Mouse (Mus musculus) lung, adult 18-20 months (tissue): Measurements from ENCODE around the gene Vwa5b1.

Experiments used
- DNase-seq, 2 experiments: peaks; one replicate each; pipeline ENCODE4 v3.0.0; 2022; ENCODE audit warnings: mixed read lengths in 2 of 2

The Vwa5b1 gene

DNA sequence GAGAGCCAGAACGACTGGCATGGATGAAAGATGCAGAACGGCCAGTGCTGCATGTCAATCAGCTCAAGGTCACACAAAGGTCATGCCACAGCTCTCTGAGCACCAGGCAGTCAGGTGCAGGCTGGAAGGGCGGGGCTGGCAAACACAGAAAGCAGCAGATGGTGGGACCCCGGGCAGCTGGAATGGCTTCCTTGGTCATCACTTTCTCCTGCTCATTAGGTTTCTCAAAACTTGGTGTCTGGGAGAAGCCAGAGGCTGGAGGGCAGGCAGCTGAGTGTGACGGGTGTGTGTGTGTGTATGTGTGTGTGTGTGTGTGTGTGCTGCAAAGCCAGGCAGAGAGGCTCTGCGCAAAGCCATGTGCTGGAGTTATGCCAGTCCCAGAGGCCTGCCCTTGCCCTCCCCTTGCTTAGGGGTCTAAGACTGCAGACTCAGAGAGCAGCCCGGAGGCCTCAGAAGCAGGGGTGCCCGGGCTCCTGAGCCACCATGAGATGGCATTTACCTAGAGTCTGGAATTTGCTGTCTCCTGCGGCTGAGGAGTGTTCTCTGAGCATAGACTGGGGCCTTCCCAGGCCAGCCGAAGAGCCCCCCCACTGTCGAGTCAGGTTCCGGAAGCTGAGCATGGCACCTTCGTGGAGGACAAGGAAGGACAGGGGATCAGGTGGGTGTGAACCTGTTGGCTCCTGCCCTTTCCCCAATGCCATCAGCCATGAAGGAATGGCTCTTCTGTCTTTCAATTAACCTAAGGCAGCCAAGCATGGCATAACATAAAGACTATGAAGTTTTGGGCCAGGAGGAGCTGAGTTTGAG is 60.7 kb downstream of the Vwa5b1 start:
- DNase-seq, result no peak

- peak; percentile 11 to 16 for DNase-seq
Observed at GRCm38 (mm10) chr4:138569928-138570327, 65.8 kb downstream of the Vwa5b1 start.

DNA sequence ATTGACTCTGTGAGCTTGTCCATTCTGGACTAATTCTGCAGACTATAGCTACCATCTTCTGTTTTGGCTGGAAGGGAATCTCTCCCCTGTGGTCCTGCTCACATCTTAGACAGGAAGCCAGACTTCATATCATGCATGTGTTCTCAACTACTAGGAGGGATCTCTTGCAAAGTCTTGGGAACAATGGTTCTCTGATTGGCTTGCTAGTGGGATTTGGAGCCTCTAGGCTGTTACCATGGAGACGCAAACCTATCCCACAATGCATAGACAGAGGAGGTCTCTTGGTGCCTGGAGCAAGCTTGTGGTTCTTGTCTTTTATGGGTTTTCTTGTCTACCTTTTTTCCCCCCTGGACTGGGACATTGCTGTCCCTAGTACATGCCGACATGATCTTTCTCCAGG is 67.4 kb downstream of the Vwa5b1 start:
- DNase-seq, result no peak

GRCm38 (mm10) chr4:138561986-138562385 is 73.7 kb downstream of the Vwa5b1 start:
- peak; percentile 66 to 78 for DNase-seq

GRCm38 (mm10) chr4:138555531-138555930 is 80.2 kb downstream of the Vwa5b1 start:
- peak; percentile 38 to 59 for DNase-seq

DNA sequence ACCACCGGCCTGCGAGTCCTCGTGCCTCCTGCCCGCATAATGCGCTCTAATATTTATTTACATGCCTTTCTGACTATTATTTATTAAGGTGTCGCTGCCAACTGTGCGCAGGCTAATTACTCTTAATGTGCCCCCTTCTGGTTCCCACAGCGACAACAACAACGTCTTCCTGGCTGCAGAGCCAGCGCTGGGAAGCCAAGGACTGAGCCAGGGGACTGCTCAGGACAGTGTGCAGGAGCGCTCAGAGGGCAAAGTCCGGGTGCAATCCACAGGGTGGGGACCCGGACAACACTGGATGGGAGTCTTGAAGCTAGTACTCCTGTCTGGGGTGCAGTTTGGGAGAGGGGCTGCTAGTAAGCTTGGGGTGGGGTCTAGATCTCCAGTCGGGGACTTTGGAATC is 80.8 kb downstream of the Vwa5b1 start:
- DNase-seq, result peak; percentile 27 to 34

GRCm38 (mm10) chr4:138554302-138554701 is 81.4 kb downstream of the Vwa5b1 start:
- no peak for DNase-seq

- peak; percentile 37 to 53 for DNase-seq
Observed at GRCm38 (mm10) chr4:138553516-138553933, 82.2 kb downstream of the Vwa5b1 start.

DNA sequence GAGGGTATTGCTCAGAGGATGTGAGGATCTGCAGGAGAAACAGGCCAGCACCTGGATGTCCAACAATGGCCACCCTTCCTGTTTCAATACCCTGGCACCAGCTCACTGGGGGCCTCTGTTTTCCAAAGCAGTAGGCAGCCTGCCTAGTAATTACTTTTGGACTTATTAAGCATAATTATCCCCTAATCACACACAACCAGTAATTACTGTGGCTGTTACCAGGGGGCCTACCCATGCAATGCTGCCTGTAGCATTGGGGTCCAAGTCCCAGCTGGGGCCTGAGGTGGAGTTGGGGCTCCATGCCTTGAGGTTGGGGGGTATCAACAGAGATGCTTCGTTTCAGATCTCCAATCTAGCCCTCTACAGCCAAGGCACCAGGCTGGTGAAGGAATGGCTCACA is 82.6 kb downstream of the Vwa5b1 start:
- DNase-seq, result no peak

- no peak for DNase-seq
Observed at GRCm38 (mm10) chr4:138551601-138552000, 84.1 kb downstream of the Vwa5b1 start.

GRCm38 (mm10) chr4:138550557-138550956 is 85.1 kb downstream of the Vwa5b1 start:
- DNase-seq, result no peak

GRCm38 (mm10) chr4:138548960-138549359 is 86.7 kb downstream of the Vwa5b1 start:
- no peak for DNase-seq

DNA sequence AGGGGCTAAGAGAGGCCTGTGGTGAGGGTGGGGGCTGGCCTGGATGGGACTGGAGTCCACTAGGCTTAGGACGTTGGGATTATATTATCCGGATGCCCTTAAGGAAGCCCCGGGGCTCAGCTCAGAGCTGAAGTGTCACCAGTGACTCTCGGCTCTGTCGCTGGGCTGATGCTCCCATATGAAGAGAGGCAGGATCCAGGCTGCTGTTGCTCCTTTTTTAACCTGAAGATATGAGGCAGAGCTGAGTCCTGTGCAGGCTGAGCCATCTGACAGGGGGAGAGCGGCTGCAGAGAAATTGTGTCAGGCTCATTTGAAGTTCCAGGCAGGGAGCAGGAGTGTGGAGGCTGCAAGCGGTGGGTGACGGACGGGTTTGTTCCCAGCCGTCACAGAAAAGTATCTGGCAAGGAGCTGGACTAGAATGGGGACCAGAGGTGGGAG is 87.5 kb downstream of the Vwa5b1 start:
- DNase-seq, result no peak

- DNase-seq, result no peak
Observed at GRCm38 (mm10) chr4:138547556-138547955, 88.1 kb downstream of the Vwa5b1 start.

- no peak for DNase-seq
Observed at GRCm38 (mm10) chr4:138547041-138547440, 88.6 kb downstream of the Vwa5b1 start.

GRCm38 (mm10) chr4:138546241-138546640 is 89.4 kb downstream of the Vwa5b1 start:
- no peak for DNase-seq

DNA sequence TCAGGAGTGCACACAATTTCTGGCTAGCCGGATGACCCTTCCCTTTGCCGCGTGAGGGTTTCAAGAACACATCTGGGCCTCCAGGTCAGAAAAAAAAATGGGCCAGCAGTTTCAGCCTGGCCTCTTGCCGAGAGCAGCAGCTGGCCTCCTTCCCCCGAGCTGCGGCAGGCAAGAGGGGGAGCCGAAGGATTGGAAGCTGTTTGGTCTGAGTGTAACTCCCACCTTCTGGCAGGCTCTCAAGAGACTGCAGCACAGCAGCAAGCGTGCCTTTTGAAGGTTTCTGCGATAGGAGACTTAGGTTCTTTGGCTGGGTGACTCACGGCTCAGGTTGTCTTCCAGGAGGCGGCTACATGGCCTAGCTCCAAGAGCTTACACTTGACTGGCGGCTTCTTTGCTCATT is 92.5 kb downstream of the Vwa5b1 start:
- DNase-seq, result peak; percentile 39 to 55

DNA sequence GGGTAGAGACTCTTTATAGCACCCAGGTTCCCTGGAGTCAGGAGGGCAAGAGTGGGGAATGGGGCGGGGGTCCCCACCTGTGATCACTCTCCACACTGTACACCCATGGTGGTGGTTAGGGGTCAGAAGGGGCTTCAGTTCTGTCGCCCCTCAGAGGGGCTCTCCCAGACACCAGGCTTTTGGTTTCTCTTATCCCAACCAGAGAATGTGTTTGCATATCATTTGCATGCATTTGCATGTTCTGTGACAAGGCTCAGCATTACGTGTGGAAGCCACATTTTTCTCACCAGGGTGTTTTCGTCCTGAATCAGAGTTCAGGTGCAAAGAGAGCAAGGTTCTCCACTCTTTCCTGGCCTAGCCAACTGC is 97.6 kb downstream of the Vwa5b1 start:
- no peak for DNase-seq

DNA sequence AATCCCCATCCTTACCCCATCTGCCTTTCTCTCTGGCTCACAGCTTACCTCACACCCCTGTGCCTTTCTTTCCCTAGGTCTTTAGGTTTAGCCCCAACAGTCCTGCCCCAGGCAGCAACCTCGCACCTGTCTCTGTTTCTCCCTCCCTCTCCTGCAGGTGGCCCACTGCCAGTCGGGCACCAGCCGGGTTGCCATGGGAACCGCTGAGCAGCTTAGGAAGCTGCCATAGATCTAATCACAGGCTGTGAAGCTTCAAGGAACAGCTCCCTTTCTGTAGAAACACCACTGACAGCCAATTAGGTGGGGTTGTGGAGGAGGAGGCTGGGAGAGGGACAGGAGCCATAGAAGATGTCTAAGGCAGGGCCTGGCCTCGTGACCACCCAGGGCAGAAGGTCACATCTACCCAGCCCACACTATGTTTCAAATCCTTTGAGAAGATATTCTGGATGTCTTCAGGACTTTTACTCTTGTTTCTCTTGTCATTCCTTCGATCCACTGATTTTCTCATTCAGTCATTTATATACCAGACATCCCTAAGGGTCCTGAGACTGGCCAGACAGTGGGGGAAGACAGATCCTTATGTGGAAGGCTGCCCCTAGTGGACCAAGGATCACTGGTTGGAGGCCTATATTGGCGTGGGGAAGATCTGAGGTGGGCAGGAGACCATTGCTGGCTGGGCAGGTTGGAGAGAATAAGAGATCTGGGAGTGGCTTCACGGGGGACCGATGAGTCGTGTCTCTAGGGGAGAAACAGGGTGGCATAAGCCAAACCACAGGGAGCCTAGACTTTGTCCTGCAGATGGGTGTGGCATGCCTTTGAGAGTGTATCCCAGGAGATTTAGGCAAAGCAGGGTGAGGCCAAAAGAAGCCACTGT is 98.2 kb downstream of the Vwa5b1 start:
- peak in 1 of 2 experiments; percentile 24 for DNase-seq

- DNase-seq, result no peak
Observed at GRCm38 (mm10) chr4:138535610-138536009, 100.1 kb downstream of the Vwa5b1 start.

GRCm38 (mm10) chr4:138533877-138534276 is 101.8 kb downstream of the Vwa5b1 start:
- DNase-seq, result no peak

- no peak for DNase-seq
Observed at GRCm38 (mm10) chr4:138531761-138532160, 103.9 kb downstream of the Vwa5b1 start.

DNA sequence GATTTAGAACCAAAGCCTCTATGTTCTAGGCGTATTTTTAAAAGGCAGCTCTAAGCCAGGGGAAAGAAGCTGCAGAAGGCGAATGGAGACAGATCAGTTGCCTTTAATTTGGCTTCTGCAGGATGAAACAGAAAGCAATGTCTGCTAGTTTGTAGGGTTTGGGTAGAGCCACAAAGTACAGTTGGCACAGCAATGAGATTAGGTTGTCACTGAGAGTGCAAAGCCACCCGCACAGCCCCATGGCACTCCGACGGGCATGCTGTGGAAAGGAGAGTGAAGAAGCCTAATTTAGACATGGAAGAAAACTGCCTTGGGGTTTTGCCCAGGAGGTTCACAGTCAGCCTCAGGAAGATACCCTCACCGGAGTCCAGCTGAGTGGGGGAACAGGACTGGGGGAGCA is 105.7 kb downstream of the Vwa5b1 start:
- DNase-seq, result no peak

DNA sequence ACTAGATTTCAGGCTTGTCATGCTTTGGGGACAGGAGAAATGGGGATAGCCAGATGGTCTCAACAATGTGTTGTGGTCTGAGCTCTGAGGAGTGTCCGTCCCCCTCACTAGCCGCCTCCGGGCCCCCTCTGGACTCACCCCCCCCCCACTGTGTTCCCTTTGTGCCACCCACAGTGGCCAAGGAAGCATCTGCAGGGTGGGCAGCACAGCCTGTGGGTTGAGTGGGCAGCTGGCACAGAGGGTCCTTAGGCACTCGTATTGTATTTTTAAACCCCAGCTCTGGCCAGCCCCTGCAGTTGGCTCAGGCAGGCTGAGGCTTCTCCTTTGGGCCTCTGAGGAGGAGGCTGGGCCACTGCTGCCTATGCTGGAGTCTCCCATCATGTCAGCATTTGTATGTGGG is 110.0 kb downstream of the Vwa5b1 start:
- no peak for DNase-seq
